Mouse (Mus musculus): ENCODE measurements around the gene Abhd6.

DNA sequence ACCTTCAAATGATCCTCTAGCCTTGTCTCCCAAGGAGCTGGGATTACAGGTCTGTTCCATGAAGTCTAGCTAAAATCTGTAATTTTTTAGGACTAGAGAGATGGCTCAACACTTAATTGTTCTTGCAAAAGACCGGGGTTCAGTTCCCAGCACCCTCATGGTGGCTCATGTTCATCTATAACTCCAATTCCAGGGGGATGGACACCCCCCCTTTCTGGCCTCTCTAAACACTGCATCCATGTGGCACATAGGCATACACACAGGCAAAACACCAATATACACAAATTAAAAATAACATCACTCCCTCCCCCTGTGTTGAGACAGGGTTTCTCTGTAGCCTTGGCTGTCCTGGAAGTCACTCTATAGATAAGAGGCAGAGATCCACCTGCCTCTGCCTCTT lies 17.3 kb downstream of the Abhd6 start:
- TF ChIP-seq POLR2A (IDR thresholded peaks at IDR 0.05; ENCODE audit: low read depth, low read length) (no peak), CTCF (conservative IDR thresholded peaks at IDR 0.05; ENCODE audit: insufficient read depth, insufficient read length, low read depth, low read length) (no peak)

All from kidney, adult 2 months (tissue).